ENCODE assay signal across 8 mouse cellular contexts in the genomic region with DNA sequence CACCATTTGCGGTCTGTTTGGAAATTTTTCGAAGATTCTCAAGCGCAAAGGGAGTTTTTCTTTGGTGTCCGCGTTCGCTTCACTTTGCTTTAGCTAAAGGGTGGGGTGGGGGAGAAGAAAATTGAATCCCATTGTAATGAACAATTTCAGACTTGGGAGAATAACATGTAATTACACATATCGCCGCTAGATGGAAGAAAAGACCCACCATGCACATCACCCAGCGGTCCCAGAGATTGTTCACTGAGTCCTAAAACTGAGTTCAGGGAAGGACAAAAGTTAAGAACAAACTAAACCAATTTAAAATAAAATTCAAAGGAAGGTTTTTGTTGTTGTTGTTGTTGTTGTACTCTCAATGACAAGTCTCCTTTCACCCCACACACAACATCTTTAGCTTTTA.
A peak's percentile ranks its signal among the peaks of the same experiment; 100 is the strongest.
DNase-seq lines count a peak whose midpoint lies in the region; TF ChIP-seq lines count a peak whose summit lies in the region.

No protein-coding gene starts in this region.

- 18% methylated on average over 9 of the region's 9 CpGs for WGBS in midbrain, embryonic 10.5 days

- H3K9me3 ChIP-seq in midbrain, embryonic 10.5 days (replicated peaks): no peaks in the 10 kb centered on the region

- intact Hi-C loops in gastrocnemius, adult 2 months (cut with DNase I): no loop called here

- TF ChIP-seq POLR2A in brain, embryonic 14.5 days (IDR thresholded peaks at IDR 0.05; ENCODE audit: borderline replicate concordance, extremely low read depth, insufficient read depth, insufficient read length, poor library complexity, severe bottlenecking): no peak

- peak; percentile 66 for TF ChIP-seq CTCF in gastrocnemius, adult 2 months (IDR thresholded peaks at IDR 0.05)
- TF ChIP-seq CTCF in brain, embryonic 14.5 days (IDR thresholded peaks at IDR 0.05; ENCODE audit: borderline replicate concordance, extremely low read depth, insufficient read depth, insufficient read length): peak; percentile 75; the same call in 1 of the 2 replicates

- H3K4me3 ChIP-seq in gastrocnemius, adult 2 months: no peak overlapping the region
- no peak overlapping the region for H3K4me3 ChIP-seq in midbrain, embryonic 10.5 days

- DNase-seq in gastrocnemius, adult 2 months: no peak
- DNase-seq in gastrocnemius, postnatal 4 days (ENCODE audit: low spot score in 2 of 2): no peak
- DNase-seq in 3T3-L1 (ENCODE audit: low read depth, low spot score): peak; percentile 69
- peak; percentile 81 for DNase-seq in brain, embryonic 14.5 days (ENCODE audit: low read depth)
- DNase-seq in forelimb bud, embryonic 11.5 days (ENCODE audit: low read depth, low spot score): peak; percentile 32
- DNase-seq in midbrain, embryonic 10.5 days (ENCODE audit: low spot score): peak; percentile 17
- no peak for DNase-seq in urinary bladder, postnatal 25 days (ENCODE audit: low spot score)
- DNase-seq in frontal cortex, postnatal 36 days (ENCODE audit: low spot score in 2 of 2): no peak

- no peaks in the 10 kb centered on the region for H3K27me3 ChIP-seq in midbrain, embryonic 10.5 days (ENCODE audit: low read depth, poor library complexity, severe bottlenecking)

- H3K4me1 ChIP-seq in midbrain, embryonic 10.5 days: no peaks in the 10 kb centered on the region

- H3K27ac ChIP-seq in gastrocnemius, adult 2 months: no peak overlapping the region
- H3K27ac ChIP-seq in midbrain, embryonic 10.5 days (replicated peaks): no peak overlapping the region

- H3K36me3 ChIP-seq in midbrain, embryonic 10.5 days: no peaks in the 10 kb centered on the region

Comparison
In these comparisons a context has a peak if more than half of its experiments do, and no peak if none do; other contexts are left out.
1. DNase-seq: peak in 3T3-L1 (single experiment), brain, embryonic 14.5 days (single experiment), forelimb bud, embryonic 11.5 days (single experiment) and midbrain, embryonic 10.5 days (single experiment); none in gastrocnemius, adult 2 months (single experiment), gastrocnemius, postnatal 4 days (0 of 2), urinary bladder, postnatal 25 days (single experiment) and frontal cortex, postnatal 36 days (0 of 2).